Mouse (Mus musculus): ENCODE measurements around the gene Ech1. TPM values are rescaled to one million over a fixed set of nuclear protein-coding genes. Genes with fewer than 3 reads are reported as not detected.

Ech1 gene
- polyA plus RNA-seq (2015; fragmentation: Nextera tagmentation; extraction: Ambion mirVana) = 91.4 and 114 TPM in 2 replicates

GRCm38 (mm10) chr7:28824941-28825685 is at the start of gene Ech1:
Gene Ech1, plus strand, starts transcription at chr7:28825217.
- peak within 1 kb of the TSS; percentile 56 for H3K4me2 ChIP-seq
- peak within 1 kb of the TSS; percentile 54 for H3K4me3 ChIP-seq (replicated peaks)
- H3K9me3 ChIP-seq (replicated peaks) = no peaks in the 10 kb centered on the region
- peaks cover 34% of the 10 kb centered on the region for H3K4me1 ChIP-seq
- peak within 1 kb of the TSS; percentile 75 for H3K27ac ChIP-seq (replicated peaks)
- 3% methylated on average over 33 of the region's 33 CpGs for WGBS
- H3K36me3 ChIP-seq = peaks cover 35% of the 10 kb centered on the region
- H3K9ac ChIP-seq (replicated peaks) = peak within 1 kb of the TSS; percentile 55
- ATAC-seq (ENCODE audit: low FRiP score) = peak; percentile 85
- no peaks in the 10 kb centered on the region for H3K27me3 ChIP-seq (replicated peaks)

- H3K36me3 ChIP-seq = peaks cover 31% of the 10 kb centered on the region
- no peak overlapping the region for H3K9ac ChIP-seq (replicated peaks)
- peaks cover 10% of the 10 kb centered on the region for H3K4me1 ChIP-seq
- no peak overlapping the region for H3K4me3 ChIP-seq (replicated peaks)
- ATAC-seq (ENCODE audit: low FRiP score) = no peak
- H3K4me2 ChIP-seq = no peak overlapping the region
- 89% methylated on average over 9 of the region's 9 CpGs for WGBS
- no peak overlapping the region for H3K27ac ChIP-seq (replicated peaks)
- no peaks in the 10 kb centered on the region for H3K9me3 ChIP-seq (replicated peaks)
- no peaks in the 10 kb centered on the region for H3K27me3 ChIP-seq (replicated peaks)
Observed at GRCm38 (mm10) chr7:28778825-28779224, 46.2 kb upstream of the Ech1 start.

- H3K9ac ChIP-seq (replicated peaks) = no peak overlapping the region
- peak; percentile 63; the same call in 1 of the 2 replicates for ATAC-seq (ENCODE audit: low FRiP score)
- 45% methylated on average over 6 of the region's 6 CpGs for WGBS
- H3K9me3 ChIP-seq (replicated peaks) = no peaks in the 10 kb centered on the region
- peaks cover 39% of the 10 kb centered on the region for H3K36me3 ChIP-seq
- peaks cover 7% of the 10 kb centered on the region for H3K4me1 ChIP-seq
- no peak overlapping the region for H3K4me3 ChIP-seq (replicated peaks)
- H3K27me3 ChIP-seq (replicated peaks) = no peaks in the 10 kb centered on the region
- H3K4me2 ChIP-seq = no peak overlapping the region
- peak overlapping the region; percentile 54; the same call in 1 of the 2 replicates for H3K27ac ChIP-seq (replicated peaks)
Observed at GRCm38 (mm10) chr7:28780067-28780658, 44.9 kb upstream of the Ech1 start.

- Histone ChIP-seq H3K9me3 (replicated peaks) (no peaks in the 10 kb centered on the region), H3K27ac (replicated peaks) (no peak overlapping the region), H3K27me3 (replicated peaks) (no peaks in the 10 kb centered on the region), H3K9ac (replicated peaks) (no peak overlapping the region), H3K36me3 (peaks cover 39% of the 10 kb centered on the region), H3K4me3 (replicated peaks) (no peak overlapping the region), H3K4me1 (peaks cover 7% of the 10 kb centered on the region), H3K4me2 (no peak overlapping the region)
- ATAC-seq (ENCODE audit: low FRiP score) = no peak
- 87% methylated on average over 7 of the region's 7 CpGs for WGBS
Observed at GRCm38 (mm10) chr7:28780857-28781256, 44.2 kb upstream of the Ech1 start.

- H3K36me3 ChIP-seq = peaks cover 43% of the 10 kb centered on the region
- H3K9ac ChIP-seq (replicated peaks) = no peak overlapping the region
- H3K9me3 ChIP-seq (replicated peaks) = no peaks in the 10 kb centered on the region
- no peak overlapping the region for H3K4me2 ChIP-seq
- peaks cover 7% of the 10 kb centered on the region for H3K4me1 ChIP-seq
- no peak overlapping the region for H3K4me3 ChIP-seq (replicated peaks)
- WGBS = 88% methylated on average over 8 of the region's 8 CpGs
- no peak overlapping the region for H3K27ac ChIP-seq (replicated peaks)
- H3K27me3 ChIP-seq (replicated peaks) = no peaks in the 10 kb centered on the region
- ATAC-seq (ENCODE audit: low FRiP score) = no peak
Observed at GRCm38 (mm10) chr7:28781261-28781663, 43.8 kb upstream of the Ech1 start.

DNA sequence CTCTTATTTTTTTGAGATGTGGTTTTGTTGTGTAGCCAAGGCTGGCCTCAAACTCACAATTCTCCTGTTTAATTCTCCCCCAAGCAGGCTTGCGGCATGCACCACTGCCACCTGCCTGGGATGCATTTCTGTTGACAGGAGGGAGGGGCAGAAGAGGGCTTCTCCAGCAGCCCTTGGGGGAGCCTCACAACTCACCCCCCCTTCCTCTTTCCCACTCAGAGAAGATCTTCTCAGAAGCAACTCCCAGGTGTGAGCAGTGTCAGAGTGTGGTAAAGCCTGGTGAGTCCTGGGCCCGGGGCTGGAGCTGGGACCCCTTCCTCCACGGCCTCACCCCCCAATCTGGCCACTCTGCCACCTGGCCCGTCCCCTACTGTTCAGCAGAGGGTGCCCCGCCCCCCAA is 39.9 kb upstream of the Ech1 start:
- H3K9me3 ChIP-seq (replicated peaks) = no peaks in the 10 kb centered on the region
- no peak overlapping the region for H3K27ac ChIP-seq (replicated peaks)
- H3K36me3 ChIP-seq = peaks cover 47% of the 10 kb centered on the region
- no peak overlapping the region for H3K4me2 ChIP-seq
- 80% methylated on average over 5 of the region's 5 CpGs for WGBS
- H3K4me1 ChIP-seq = peaks cover 5% of the 10 kb centered on the region
- H3K9ac ChIP-seq (replicated peaks) = no peak overlapping the region
- H3K4me3 ChIP-seq (replicated peaks) = no peak overlapping the region
- no peak for ATAC-seq (ENCODE audit: low FRiP score)
- no peaks in the 10 kb centered on the region for H3K27me3 ChIP-seq (replicated peaks)

DNA sequence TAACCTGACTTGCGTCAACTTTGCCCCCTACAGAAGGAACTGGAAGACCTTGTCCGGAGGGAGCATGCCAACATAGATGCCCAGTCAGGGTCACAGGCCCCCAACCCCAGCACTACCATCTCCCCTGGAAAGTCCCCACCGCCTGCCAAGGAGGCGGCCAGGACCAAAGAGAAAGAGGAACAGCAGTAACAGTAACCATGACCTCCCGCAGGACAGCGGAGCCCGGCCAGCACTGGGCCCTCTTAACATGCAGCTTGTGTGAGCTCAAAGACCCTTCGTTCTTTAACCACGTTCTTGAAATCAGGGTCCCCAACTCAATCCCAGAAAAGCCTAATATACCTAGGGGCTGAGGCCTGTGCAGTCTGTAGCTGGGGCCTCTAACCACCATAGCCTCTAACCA is 37.1 kb upstream of the Ech1 start:
- Histone ChIP-seq H3K9me3 (replicated peaks) (no peaks in the 10 kb centered on the region), H3K27ac (replicated peaks) (no peak overlapping the region), H3K9ac (replicated peaks) (no peak overlapping the region), H3K36me3 (peaks cover 39% of the 10 kb centered on the region), H3K4me1 (no peaks in the 10 kb centered on the region), H3K4me3 (replicated peaks) (no peak overlapping the region), H3K4me2 (no peak overlapping the region), H3K27me3 (replicated peaks) (no peaks in the 10 kb centered on the region)
- ATAC-seq (ENCODE audit: low FRiP score) = no peak
- WGBS = 97% methylated on average over 9 of the region's 9 CpGs

GRCm38 (mm10) chr7:28788307-28789195 is 36.5 kb upstream of the Ech1 start, which contains the start of gene Rinl:
Gene Rinl, plus strand, starts transcription at chr7:28788969.
- no peak within 1 kb of the TSS for H3K9ac ChIP-seq (replicated peaks)
- 71% methylated on average over 5 of the region's 5 CpGs for WGBS
- no peaks in the 10 kb centered on the region for H3K27me3 ChIP-seq (replicated peaks)
- no peak for ATAC-seq (ENCODE audit: low FRiP score)
- H3K4me3 ChIP-seq (replicated peaks) = no peak within 1 kb of the TSS
- no peaks in the 10 kb centered on the region for H3K9me3 ChIP-seq (replicated peaks)
- no peak within 1 kb of the TSS for H3K4me2 ChIP-seq
- H3K27ac ChIP-seq (replicated peaks) = no peak within 1 kb of the TSS
- H3K36me3 ChIP-seq = peaks cover 32% of the 10 kb centered on the region
- H3K4me1 ChIP-seq = no peaks in the 10 kb centered on the region

- ATAC-seq (ENCODE audit: low FRiP score) = no peak
- no peak overlapping the region for H3K9ac ChIP-seq (replicated peaks)
- no peaks in the 10 kb centered on the region for H3K4me1 ChIP-seq
- no peaks in the 10 kb centered on the region for H3K9me3 ChIP-seq (replicated peaks)
- 92% methylated on average over 3 of the region's 3 CpGs for WGBS
- H3K4me3 ChIP-seq (replicated peaks) = no peak overlapping the region
- H3K4me2 ChIP-seq = no peak overlapping the region
- no peaks in the 10 kb centered on the region for H3K27me3 ChIP-seq (replicated peaks)
- peaks cover 26% of the 10 kb centered on the region for H3K36me3 ChIP-seq
- H3K27ac ChIP-seq (replicated peaks) = no peak overlapping the region
Observed at GRCm38 (mm10) chr7:28789235-28789634, 35.8 kb upstream of the Ech1 start.

DNA sequence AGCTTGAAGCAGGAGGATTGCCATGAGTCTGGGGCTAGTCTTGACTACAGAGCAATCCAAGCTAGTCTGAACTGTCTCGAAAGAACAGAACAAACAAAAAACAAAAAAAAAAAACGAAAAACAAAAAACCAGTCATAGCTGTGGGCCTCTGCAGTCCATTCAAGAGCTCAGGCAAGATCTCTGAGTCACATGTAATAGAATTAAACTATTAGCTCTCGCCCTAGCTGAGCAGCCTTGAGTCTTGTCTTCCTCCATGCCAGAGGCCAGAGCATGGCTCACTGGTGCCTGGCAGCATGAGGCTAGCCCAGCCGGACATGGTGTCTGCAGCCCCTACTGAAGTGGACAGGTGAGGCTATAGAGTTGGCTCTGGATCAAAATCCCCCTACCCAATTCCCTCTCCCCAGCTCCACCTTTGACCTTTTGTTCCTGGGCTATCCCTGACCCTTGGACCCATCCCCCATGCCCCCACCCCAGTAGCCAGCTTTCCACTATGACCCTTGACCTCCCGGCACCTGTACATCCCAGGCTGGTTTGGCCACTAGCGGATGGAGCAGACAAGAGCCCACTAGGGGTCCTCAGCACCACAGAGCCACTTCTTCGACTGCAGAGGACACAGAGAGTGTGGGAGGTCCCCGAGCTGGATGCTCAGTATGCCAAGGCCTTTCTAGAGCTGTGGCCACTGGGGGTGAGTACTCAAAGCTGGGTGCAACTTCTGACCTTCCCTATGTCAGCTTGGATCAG is 34.8 kb upstream of the Ech1 start:
- Histone ChIP-seq H3K9ac (replicated peaks) (no peak overlapping the region), H3K4me2 (no peak overlapping the region), H3K27me3 (replicated peaks) (no peaks in the 10 kb centered on the region), H3K9me3 (replicated peaks) (no peaks in the 10 kb centered on the region), H3K4me3 (replicated peaks) (no peak overlapping the region), H3K27ac (replicated peaks) (no peak overlapping the region), H3K36me3 (peaks cover 19% of the 10 kb centered on the region), H3K4me1 (no peaks in the 10 kb centered on the region)
- WGBS = 55% methylated on average over 8 of the region's 8 CpGs
- no peak for ATAC-seq (ENCODE audit: low FRiP score)

DNA sequence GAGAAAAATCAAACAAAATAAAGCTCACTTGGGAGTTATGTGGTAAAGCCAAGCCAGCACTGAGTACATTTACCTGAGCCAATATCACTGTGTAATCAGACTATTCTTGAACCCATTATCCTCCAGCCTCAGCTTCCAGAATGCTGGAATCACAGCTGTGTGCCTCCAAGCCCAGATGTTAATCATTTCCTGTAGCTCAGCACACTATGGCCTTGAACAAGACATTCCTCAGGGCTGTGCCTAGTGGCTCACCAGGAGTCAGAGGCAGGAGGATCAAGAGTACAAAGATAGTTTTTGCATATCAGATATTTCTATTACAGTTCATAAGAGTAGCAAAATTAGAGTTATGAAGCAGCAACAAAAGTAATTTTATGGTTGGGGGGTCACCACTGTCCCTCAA is 33.3 kb upstream of the Ech1 start:
- no peak overlapping the region for H3K27ac ChIP-seq (replicated peaks)
- no peaks in the 10 kb centered on the region for H3K27me3 ChIP-seq (replicated peaks)
- H3K4me3 ChIP-seq (replicated peaks) = no peak overlapping the region
- no peaks in the 10 kb centered on the region for H3K9me3 ChIP-seq (replicated peaks)
- no peak for ATAC-seq (ENCODE audit: low FRiP score)
- peaks cover 6% of the 10 kb centered on the region; the same call in 1 of the 2 replicates for H3K4me1 ChIP-seq
- H3K9ac ChIP-seq (replicated peaks) = no peak overlapping the region
- peaks cover 11% of the 10 kb centered on the region for H3K36me3 ChIP-seq
- H3K4me2 ChIP-seq = no peak overlapping the region
